Mouse (Mus musculus): ENCODE measurements around the gene Adh7.

The Adh7 gene

DNA sequence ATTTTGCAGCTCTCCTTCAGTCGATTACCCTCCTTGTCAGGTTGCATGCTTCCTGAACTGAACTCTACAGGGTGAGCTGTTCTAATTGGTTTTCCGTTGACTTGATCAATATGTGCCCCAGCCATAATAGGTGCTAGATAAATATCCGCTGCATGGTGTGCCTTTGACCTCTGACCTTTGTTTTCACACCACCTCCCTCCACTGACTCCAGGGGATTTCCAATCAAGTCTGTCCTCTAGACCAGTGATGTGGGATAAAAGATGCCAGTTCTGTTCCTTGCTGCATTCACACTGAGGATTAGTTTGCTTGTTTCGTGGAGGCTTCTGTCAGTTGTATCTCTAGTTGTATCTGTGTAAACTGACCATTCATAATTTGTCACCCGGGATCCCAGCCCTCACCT lies 36.6 kb downstream of the Adh7 start:
- DNase-seq (ENCODE audit: inconsistent ontology term) = no peak

DNA sequence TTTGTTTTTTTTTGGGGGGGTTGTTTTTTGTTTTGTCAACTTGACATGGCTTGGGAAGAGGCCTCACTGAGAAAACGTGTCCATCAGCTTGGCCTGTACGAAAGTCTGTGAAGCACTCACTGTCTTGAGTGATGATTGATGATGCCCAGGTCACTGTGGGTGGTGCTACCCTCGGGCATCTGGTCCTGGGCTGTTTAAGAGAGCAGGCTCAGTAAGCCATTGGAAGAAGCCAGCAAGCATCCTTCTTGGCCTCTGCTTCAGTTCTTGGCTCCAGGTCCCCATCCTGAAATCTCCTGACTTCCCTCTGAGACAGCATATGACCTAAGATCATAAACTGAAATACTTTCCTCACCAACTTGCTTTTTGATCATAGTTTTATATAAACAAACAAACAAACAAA lies 37.8 kb downstream of the Adh7 start:
- DNase-seq (ENCODE audit: inconsistent ontology term) = no peak

DNA sequence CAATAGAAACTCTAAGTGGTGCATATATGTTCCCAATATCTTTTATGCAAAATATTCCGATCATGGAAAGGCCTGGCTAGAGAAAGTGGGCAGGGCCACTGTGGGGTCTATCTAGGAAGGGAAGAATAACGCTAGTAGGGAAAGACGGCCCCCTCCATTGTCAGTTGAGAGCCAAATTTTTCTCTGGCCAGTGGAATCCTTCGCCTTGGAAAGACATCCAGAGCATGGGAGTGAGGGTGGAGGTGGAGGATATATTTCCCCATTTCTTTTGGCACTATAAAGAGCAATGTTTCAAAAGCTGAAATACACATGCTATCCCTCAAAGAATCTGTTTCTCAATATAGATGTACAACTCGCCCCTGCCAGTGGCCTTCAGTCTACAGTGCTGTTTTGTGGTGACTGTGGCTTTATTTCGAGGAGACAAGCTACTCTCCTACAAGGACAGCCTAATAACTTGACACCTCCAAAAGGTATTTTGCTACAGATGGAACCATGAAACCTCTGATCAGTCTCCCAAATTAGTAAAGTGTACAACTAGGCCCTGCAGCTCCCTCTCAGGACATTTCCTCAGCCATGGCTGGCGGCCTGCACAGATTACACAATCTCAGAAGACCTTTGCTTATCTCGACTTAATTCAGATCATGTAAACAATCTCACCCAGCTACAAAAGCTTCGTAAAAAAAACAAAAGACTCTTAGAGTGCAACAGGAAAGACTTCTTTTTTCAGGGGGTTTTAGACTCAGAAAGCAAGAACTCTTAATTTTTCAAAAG lies 38.4 kb downstream of the Adh7 start:
- DNase-seq (ENCODE audit: inconsistent ontology term) = no peak

DNA sequence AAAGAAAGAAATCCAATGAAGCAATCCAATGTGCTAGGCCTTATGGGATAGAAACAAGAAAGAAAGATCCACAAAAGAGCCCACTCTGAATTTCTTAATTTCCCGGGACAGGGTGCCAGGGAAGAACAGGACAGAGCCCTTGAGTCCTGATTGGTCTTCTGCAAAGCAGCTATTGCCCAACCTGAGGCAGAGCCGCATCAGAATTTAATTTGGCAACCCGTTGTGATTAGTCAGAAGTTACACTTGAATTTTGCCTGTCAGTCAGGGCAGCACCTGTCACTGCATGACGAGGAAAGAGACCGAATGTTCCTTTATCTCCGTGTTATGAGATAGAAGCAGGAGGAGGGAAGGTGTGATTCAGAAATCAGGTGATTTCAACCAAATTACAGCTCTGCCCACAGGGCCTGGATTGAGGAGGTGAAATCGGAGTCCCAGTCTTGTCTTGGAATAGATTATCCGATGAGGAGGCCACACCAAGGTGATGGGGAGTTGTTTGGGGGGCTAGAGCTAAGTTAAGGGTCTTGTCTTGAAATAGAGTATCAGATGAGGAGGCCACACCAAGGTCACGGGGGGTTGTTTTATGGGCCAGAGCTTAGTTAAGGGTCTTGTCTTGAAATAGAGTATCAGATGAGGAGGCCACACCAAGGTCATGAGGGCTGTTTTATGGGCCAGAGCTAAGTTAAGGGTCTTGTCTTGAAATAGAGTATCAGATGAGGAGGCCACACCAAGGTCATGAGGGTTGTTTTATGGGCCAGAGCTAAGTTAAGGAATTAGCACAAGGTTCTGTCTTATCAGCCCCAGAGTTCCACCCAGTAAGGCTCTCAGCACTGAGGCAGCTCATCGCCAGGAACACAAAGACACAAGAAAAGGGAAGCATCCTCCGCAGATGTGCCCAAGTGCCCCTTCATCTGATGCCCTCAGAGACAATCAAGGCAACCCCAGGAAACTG lies 43.4 kb downstream of the Adh7 start, which contains the start of gene Adh1:
Gene Adh1, plus strand, starts transcription at position 271 of the 949 bp plus-strand sequence.
- no peak for DNase-seq (ENCODE audit: inconsistent ontology term)

- no peak for DNase-seq (ENCODE audit: inconsistent ontology term)
Observed at GRCm38 (mm10) chr3:138262568-138262967, 45.0 kb downstream of the Adh7 start.

GRCm38 (mm10) chr3:138263154-138263930 lies 45.8 kb downstream of the Adh7 start:
- no peak for DNase-seq (ENCODE audit: inconsistent ontology term)

- DNase-seq (ENCODE audit: inconsistent ontology term) = no peak
Observed at GRCm38 (mm10) chr3:138264648-138265047, 47.1 kb downstream of the Adh7 start.

GRCm38 (mm10) chr3:138270507-138270906 lies 52.9 kb downstream of the Adh7 start:
- no peak for DNase-seq (ENCODE audit: inconsistent ontology term)

GRCm38 (mm10) chr3:138271297-138271696 lies 53.7 kb downstream of the Adh7 start:
- DNase-seq (ENCODE audit: inconsistent ontology term) = no peak

GRCm38 (mm10) chr3:138273080-138273479 lies 55.5 kb downstream of the Adh7 start:
- no peak for DNase-seq (ENCODE audit: inconsistent ontology term)

GRCm38 (mm10) chr3:138275100-138275499 lies 57.5 kb downstream of the Adh7 start:
- no peak for DNase-seq (ENCODE audit: inconsistent ontology term)

- DNase-seq (ENCODE audit: inconsistent ontology term) = no peak
Observed at GRCm38 (mm10) chr3:138282556-138282955, 65.0 kb downstream of the Adh7 start.

All from Muller cell, postnatal 12 days (primary cell).